Mouse (Mus musculus): ENCODE measurements around the gene Ddost. TPM values are rescaled to one million over a fixed set of nuclear protein-coding genes. Genes with fewer than 3 reads are reported as not detected.
"Not testable (repeated sequence)": the region's sequence is repeated elsewhere in the genome, so short reads cannot be mapped to it uniquely, and the experiment has no call there.

The Ddost gene
- polyA plus RNA-seq, 1 experiment from 2014 or later: 379 TPM

DNA sequence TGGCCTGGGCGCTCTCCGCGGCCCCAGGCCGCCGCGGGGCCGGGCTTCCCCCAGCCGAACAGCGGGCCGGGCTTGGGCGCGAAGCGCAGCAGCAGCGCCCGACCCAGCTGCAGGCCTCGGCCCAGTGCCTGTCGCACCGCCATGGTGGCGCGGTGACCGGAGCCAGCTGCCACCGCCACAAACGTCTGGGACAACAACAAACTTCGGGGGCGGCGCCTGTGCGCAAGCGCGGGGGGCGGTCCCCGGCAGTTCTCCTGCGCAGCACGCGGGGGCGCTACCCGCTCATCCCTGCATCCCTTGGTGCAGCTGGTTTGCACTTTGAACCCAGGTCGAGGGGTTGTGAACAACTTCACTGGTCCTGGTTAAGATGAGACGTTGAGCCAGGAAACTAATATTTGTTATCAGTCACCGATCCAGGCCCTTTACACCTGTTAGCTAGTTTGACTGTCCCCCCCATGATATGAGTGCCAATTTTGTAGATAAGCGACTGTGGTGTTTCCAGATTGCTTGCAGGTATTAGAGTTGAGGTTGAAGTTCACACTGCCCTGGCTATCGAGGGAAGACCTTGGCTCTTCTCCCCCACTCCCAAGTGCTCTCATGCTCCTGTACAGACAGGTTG lies 21.7 kb downstream of the Ddost start, which contains the start of gene Pink1:
Gene Pink1, minus strand, starts transcription at position 231 of the 619 bp plus-strand sequence.
- Histone ChIP-seq H3K27ac (ENCODE audit: low read depth) (peak within 1 kb of the TSS; percentile 97), H3K4me2 (peak within 1 kb of the TSS; percentile 68), H3K9ac (peak within 1 kb of the TSS; percentile 89), H3K4me3 (ENCODE audit: low read depth, low read length) (peak within 1 kb of the TSS; percentile 83), H3K9me3 (ENCODE audit: low read depth, low read length) (no peaks in the 10 kb centered on the region), H3K27me3 (ENCODE audit: insufficient read depth, low read length) (no peaks in the 10 kb centered on the region), H3K4me1 (ENCODE audit: insufficient read depth) (no peaks in the 10 kb centered on the region), H3K36me3 (ENCODE audit: insufficient read depth) (no peaks in the 10 kb centered on the region)
- ATAC-seq (ENCODE audit: insufficient read depth) (peak; percentile 76), DNase-seq (peak; percentile 92)
- peak; percentile 82 for TF ChIP-seq CTCF (IDR thresholded peaks at IDR 0.05; ENCODE audit: low read depth)
- WGBS: 3% methylated on average over 41 of the region's 41 CpGs

DNA sequence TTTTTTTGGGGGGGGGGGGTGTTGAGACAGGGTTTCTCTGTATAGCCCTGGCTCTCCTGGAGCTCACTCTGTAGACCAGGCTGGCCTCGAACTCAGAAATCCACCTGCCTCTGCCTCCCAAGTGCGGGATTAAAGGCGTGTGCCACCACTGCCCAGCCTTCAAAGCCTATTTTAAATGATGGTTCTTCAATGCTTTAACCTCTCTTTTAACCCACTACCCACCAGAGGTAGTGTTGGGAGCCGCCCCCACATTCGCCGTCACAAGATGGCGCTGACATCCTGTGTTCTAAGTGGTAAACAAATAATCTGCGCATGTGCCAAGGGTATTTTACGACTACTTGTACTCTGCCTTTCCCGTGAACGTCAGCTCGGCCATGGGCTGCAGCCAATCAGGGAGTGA lies 22.6 kb downstream of the Ddost start:
- not testable (repeated sequence) for H3K9ac ChIP-seq; H3K9me3 ChIP-seq (ENCODE audit: low read depth, low read length); H3K4me3 ChIP-seq (ENCODE audit: low read depth, low read length); H3K4me1 ChIP-seq (ENCODE audit: insufficient read depth); ATAC-seq (ENCODE audit: insufficient read depth); H3K27me3 ChIP-seq (ENCODE audit: insufficient read depth, low read length); H3K36me3 ChIP-seq (ENCODE audit: insufficient read depth); H3K27ac ChIP-seq (ENCODE audit: low read depth); H3K4me2 ChIP-seq
- peak; percentile 37 for DNase-seq
- WGBS: 68% methylated on average over 7 of the region's 12 CpGs

DNA sequence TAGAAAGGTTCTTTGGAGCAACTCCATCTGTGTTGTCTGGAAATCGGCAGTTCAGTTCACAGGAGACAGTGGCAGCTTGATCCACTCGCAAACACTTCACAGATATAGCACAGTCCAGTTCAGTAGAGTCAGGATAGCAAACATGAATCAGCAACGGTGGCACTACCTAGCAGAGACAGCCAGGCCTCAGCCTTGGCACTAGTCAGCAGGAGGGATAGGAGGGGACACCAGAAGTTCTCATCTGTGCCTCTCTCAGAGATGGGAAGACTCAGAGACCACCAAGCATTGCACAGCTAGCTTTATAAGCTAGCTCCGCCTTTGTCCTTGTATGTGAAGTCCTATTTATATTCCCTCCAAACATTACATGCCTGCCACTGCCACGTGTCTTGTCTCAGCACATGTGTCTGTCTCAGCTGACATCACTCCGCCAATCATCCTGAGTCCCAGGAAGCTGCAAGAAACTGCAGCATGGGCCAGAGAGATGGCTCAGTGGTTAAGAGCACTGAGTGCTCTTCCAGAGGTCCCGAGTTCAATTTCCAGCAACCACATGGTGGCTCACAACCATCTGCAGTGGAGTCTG lies 23.5 kb downstream of the Ddost start:
- Histone ChIP-seq H3K27ac (ENCODE audit: low read depth) (no peak overlapping the region; the same call in 1 of the 2 replicates), H3K36me3 (ENCODE audit: insufficient read depth) (no peaks in the 10 kb centered on the region), H3K4me2 (peak overlapping the region; percentile 52), H3K9me3 (ENCODE audit: low read depth, low read length) (no peaks in the 10 kb centered on the region), H3K27me3 (ENCODE audit: insufficient read depth, low read length) (no peaks in the 10 kb centered on the region), H3K4me1 (ENCODE audit: insufficient read depth) (no peaks in the 10 kb centered on the region), H3K4me3 (ENCODE audit: low read depth, low read length) (peak overlapping the region; percentile 21; the same call in 1 of the 2 replicates), H3K9ac (no peak overlapping the region)
- no peak for ATAC-seq (ENCODE audit: insufficient read depth)
- TF ChIP-seq CTCF (IDR thresholded peaks at IDR 0.05; ENCODE audit: low read depth): no peak
- WGBS: 67% methylated on average over 7 of the region's 7 CpGs
- peak; percentile 42 for DNase-seq

DNA sequence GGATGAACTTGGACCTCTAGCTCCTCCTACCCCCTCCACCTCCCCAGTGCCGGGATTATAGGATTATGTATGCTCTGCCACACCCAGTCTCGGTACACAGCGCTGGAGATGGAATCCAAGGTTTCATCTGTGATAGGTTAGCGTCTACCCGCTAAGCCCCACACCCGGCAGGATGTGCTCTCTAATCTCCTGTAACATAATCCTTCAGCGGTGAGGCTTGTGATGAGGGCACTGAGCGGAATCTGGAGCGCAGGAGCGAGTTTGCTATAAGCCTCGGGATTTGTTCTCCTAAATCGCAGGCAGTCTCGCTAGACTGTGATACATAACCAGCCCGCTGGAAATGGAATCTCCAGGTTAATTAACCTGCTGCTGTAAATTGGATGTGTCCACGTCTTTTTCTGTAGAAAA lies 25.7 kb downstream of the Ddost start:
- Histone ChIP-seq H3K4me1 (ENCODE audit: insufficient read depth) (no peaks in the 10 kb centered on the region), H3K9me3 (ENCODE audit: low read depth, low read length) (no peaks in the 10 kb centered on the region), H3K4me3 (ENCODE audit: low read depth, low read length) (no peak overlapping the region), H3K36me3 (ENCODE audit: insufficient read depth) (no peaks in the 10 kb centered on the region), H3K9ac (no peak overlapping the region), H3K27me3 (ENCODE audit: insufficient read depth, low read length) (no peaks in the 10 kb centered on the region), H3K4me2 (no peak overlapping the region), H3K27ac (ENCODE audit: low read depth) (no peak overlapping the region)
- TF ChIP-seq CTCF (IDR thresholded peaks at IDR 0.05; ENCODE audit: low read depth): no peak
- WGBS: 17% methylated on average over 15 of the region's 15 CpGs
- DNase-seq (no peak), ATAC-seq (ENCODE audit: insufficient read depth) (no peak)

DNA sequence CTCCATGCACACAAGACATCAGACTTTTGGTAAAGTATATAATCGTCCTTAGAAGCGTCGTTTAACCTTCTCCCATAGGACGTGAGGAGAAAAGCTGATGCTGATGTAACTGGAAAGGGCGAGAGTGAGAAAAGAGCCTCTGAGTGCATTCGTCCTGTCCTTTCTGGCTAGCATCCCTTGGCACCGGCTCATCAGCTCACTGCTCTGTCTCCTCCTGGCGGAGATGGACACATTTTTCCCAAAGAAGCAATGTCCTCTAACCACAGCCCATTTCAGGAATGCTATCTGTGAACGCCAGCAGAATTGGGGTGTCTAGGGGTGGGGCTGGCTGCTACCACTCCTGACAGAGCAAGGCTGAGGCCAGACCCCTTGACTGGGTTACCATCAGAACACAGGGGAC lies 27.1 kb downstream of the Ddost start:
- DNase-seq (no peak), ATAC-seq (ENCODE audit: insufficient read depth) (no peak)
- Histone ChIP-seq H3K36me3 (ENCODE audit: insufficient read depth) (no peaks in the 10 kb centered on the region), H3K27ac (ENCODE audit: low read depth) (no peak overlapping the region), H3K4me3 (ENCODE audit: low read depth, low read length) (no peak overlapping the region), H3K9ac (no peak overlapping the region), H3K9me3 (ENCODE audit: low read depth, low read length) (no peaks in the 10 kb centered on the region), H3K4me2 (no peak overlapping the region), H3K4me1 (ENCODE audit: insufficient read depth) (no peaks in the 10 kb centered on the region), H3K27me3 (ENCODE audit: insufficient read depth, low read length) (no peaks in the 10 kb centered on the region)
- 70% methylated on average over 9 of the region's 9 CpGs for WGBS
- no peak for TF ChIP-seq CTCF (IDR thresholded peaks at IDR 0.05; ENCODE audit: low read depth)

DNA sequence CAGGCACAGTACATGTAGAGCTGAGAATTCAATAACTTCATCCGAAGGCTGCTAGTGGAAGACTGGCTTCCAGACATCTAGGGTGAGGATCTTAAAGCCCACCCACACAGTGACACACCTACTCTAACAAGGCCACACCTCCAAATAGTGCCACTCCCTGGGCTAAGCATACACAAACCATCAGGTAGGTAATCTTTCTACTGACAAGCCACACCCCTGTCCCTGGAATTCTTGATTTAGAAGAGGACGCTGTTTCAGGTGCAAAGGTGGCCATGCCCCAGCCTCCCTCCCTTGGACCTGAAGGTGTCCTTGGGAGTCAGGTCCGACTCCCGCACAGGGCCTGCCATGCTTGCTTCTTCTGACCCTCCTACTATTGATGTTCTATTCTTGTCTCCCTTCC lies 28.6 kb downstream of the Ddost start:
- no peak for TF ChIP-seq CTCF (IDR thresholded peaks at IDR 0.05; ENCODE audit: low read depth)

DNA sequence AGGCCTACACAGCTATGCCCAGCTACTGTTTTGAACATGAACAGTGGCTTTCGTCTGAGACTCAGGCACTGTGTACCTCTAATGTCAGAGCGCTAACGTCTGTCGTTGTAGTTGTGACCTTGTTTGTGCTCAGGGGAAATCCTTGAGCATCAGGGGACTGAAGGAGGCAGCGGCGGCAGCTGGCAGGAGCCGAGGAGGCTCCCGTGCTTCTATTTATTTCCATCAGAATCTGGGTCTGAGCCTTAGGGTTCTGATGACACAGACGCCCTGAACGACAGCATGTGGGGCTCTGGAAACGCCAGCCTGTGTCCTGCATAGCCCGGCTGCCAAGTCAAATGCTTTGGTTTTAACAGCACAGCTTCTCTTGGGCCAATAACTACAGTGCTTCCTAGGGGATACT lies 30.5 kb downstream of the Ddost start:
- ATAC-seq (ENCODE audit: insufficient read depth) (no peak), DNase-seq (no peak)
- Histone ChIP-seq H3K27me3 (ENCODE audit: insufficient read depth, low read length) (no peaks in the 10 kb centered on the region), H3K9ac (no peak overlapping the region), H3K4me3 (ENCODE audit: low read depth, low read length) (no peak overlapping the region), H3K4me2 (no peak overlapping the region), H3K4me1 (ENCODE audit: insufficient read depth) (no peaks in the 10 kb centered on the region), H3K27ac (ENCODE audit: low read depth) (no peak overlapping the region), H3K9me3 (ENCODE audit: low read depth, low read length) (no peaks in the 10 kb centered on the region), H3K36me3 (ENCODE audit: insufficient read depth) (no peaks in the 10 kb centered on the region)
- 74% methylated on average over 12 of the region's 12 CpGs for WGBS
- no peak for TF ChIP-seq CTCF (IDR thresholded peaks at IDR 0.05; ENCODE audit: low read depth)

More for the DNA sequence above, 28.6 kb downstream of the Ddost start:
- 77% methylated on average over 4 of the region's 4 CpGs for WGBS
- no peak for ATAC-seq (ENCODE audit: insufficient read depth)
- H3K4me3 ChIP-seq (ENCODE audit: low read depth, low read length): no peak overlapping the region
- no peak for DNase-seq
- H3K27ac ChIP-seq (ENCODE audit: low read depth): no peak overlapping the region
- H3K9ac ChIP-seq: no peak overlapping the region
- H3K4me2 ChIP-seq: no peak overlapping the region
- no peaks in the 10 kb centered on the region for H3K27me3 ChIP-seq (ENCODE audit: insufficient read depth, low read length)
- no peaks in the 10 kb centered on the region for H3K4me1 ChIP-seq (ENCODE audit: insufficient read depth)
- no peaks in the 10 kb centered on the region for H3K36me3 ChIP-seq (ENCODE audit: insufficient read depth)
- no peaks in the 10 kb centered on the region for H3K9me3 ChIP-seq (ENCODE audit: low read depth, low read length)
